Mouse (Mus musculus) megakaryocyte, embryonic 14.5 days (primary cell): ENCODE results near the gene Git2.

ENCODE experiments used
- FLI1 ChIP-seq: IDR thresholded peaks from 2 replicates; pipeline ENCODE4 v1.6.1; 2012; ENCODE audit warnings: low read length, inconsistent platforms, mixed read lengths
- GATA1 ChIP-seq: IDR thresholded peaks from 3 replicates; pipeline ENCODE4 v1.6.1; 2012; ENCODE audit warnings: mixed read lengths, low read length, inconsistent platforms, borderline replicate concordance

GRCm38 (mm10) chr5:114794609-114795008 lies 19.3 kb upstream of the Git2 start:
- TF ChIP-seq GATA1 (no peak), FLI1 (no peak)
